Mouse (Mus musculus) heart, postnatal 0 days (tissue): Measurements from ENCODE around the gene Gga2. TPM values are rescaled to one million over a fixed set of nuclear protein-coding genes. Genes with fewer than 3 reads are reported as not detected.

Experiments
- ATAC-seq: fragments of 200-750 bp; cut with Nextera tagmentation; 2 replicates; pipeline ENCODE4 v1.8.0; 2017; ENCODE audit warnings: low read depth, moderate number of reproducible peaks, moderate library complexity; ENCODE audit not compliant: insufficient read depth
- DNase-seq: peaks from one replicate; pipeline ENCODE4 v3.0.0-alpha.2; 2016; ENCODE audit warnings: low spot score
- H3K27ac ChIP-seq: fragments of 300-500 bp; sonication (generic); 2 replicates; pipeline ENCODE4 v1.5.1; 2014; ENCODE audit warnings: low read depth, mild to moderate bottlenecking
- H3K27me3 ChIP-seq: fragments of 300-500 bp; sonication (generic); 2 replicates; pipeline ENCODE4 v1.6.1; 2014; ENCODE audit warnings: low read length, mixed read lengths; ENCODE audit not compliant: control insufficient read depth, insufficient read depth
- H3K36me3 ChIP-seq: fragments of 300-500 bp; sonication (generic); replicated peaks from 2 replicates; pipeline ENCODE4 v1.6.1; 2014; ENCODE audit warnings: low read length, mixed read lengths; ENCODE audit not compliant: control insufficient read depth, insufficient read depth
- H3K4me1 ChIP-seq: fragments of 300-500 bp; sonication (generic); 2 replicates; pipeline ENCODE4 v1.6.1; 2014; ENCODE audit warnings: antibody characterized with exemption; ENCODE audit not compliant: control insufficient read depth, insufficient read depth
- H3K4me2 ChIP-seq: fragments of 300-500 bp; sonication (generic); 2 replicates; pipeline ENCODE4 v1.6.1; 2014; ENCODE audit warnings: low read depth, mild to moderate bottlenecking, low read length, moderate library complexity
- H3K4me3 ChIP-seq: fragments of 300-500 bp; sonication (generic); 2 replicates; pipeline ENCODE4 v1.5.1; 2014; ENCODE audit warnings: low read depth, low read length
- H3K9ac ChIP-seq: fragments of 300-500 bp; sonication (generic); replicated peaks from 2 replicates; pipeline ENCODE4 v1.6.1; 2014; ENCODE audit warnings: low read depth, low read length, mixed read lengths
- H3K9me3 ChIP-seq: fragments of 300-500 bp; sonication (generic); replicated peaks from 2 replicates; pipeline ENCODE4 v1.6.1; 2016; ENCODE audit warnings: low read length; ENCODE audit not compliant: control insufficient read depth
- CTCF ChIP-seq: IDR thresholded peaks from 2 replicates; pipeline ENCODE4 v1.5.1; 2016; ENCODE audit warnings: antibody characterized with exemption, control low read depth, low read depth
- EP300 ChIP-seq: IDR thresholded peaks from 2 replicates; pipeline ENCODE4 v1.6.1; 2016; ENCODE audit warnings: antibody characterized with exemption, low read depth
- WGBS: fragments of 180-500 bp; shearing (Covaris S2); extraction: QIAGEN DNeasy Blood & Tissue Kit; methylation state at CpG from one replicate; pipeline ENCODE4 v1.1.7; 2014; 5-methylcytosine and 5-hydroxymethylcytosine counted together
- polyA plus RNA-seq: library from polyadenylated mRNA; unstranded; fragments of >200 nt; fragmentation: Nextera tagmentation; extraction: Ambion mirVana; gene quantifications from 2 replicates; pipeline ENCODE4 v1.2.1, GENCODE M21; 2015
- total RNA-seq: library from RNA; depleted of rRNA; stranded (reverse); fragments of >200 nt; gene quantifications from 2 replicates; pipeline ENCODE4 v1.2.3, GENCODE M21; 2014; ENCODE audit warnings: low replicate concordance

Gga2 gene
- total and polyA plus RNA-seq, 2 experiments from 2014 or later, result 37.5 to 51.3 TPM

GRCm38 (mm10) chr7:122065656-122066055, 44.6 kb upstream of the Gga2 start:
- Histone ChIP-seq H3K9ac (0 out of 2 replicates have a peak overlapping the region, but pooled peaks have one; percentile 9), H3K4me3 (no peak overlapping the region), H3K27ac (peak overlapping the region; percentile 93), H3K4me1 (peaks cover 22% of the 10 kb centered on the region), H3K9me3 (no peaks in the 10 kb centered on the region), H3K36me3 (peaks cover 28% of the 10 kb centered on the region), H3K4me2 (peak overlapping the region; percentile 91), H3K27me3 (no peaks in the 10 kb centered on the region)
- no peak for DNase-seq
- no peak for ATAC-seq
- TF ChIP-seq EP300 (no peak), CTCF (no peak)
- WGBS, result 38% methylated on average over 1 of the region's 1 CpGs

- H3K36me3 ChIP-seq, result peaks cover 38% of the 10 kb centered on the region
Observed at GRCm38 (mm10) chr7:122056633-122057032, 35.6 kb upstream of the Gga2 start.

GRCm38 (mm10) chr7:122050834-122051233, 29.8 kb upstream of the Gga2 start:
- peaks cover 32% of the 10 kb centered on the region for H3K4me1 ChIP-seq
- no peak overlapping the region for H3K9ac ChIP-seq
- peaks cover 38% of the 10 kb centered on the region; the same call in 1 of the 2 replicates for H3K36me3 ChIP-seq
- no peak overlapping the region for H3K4me3 ChIP-seq
- H3K27ac ChIP-seq, result peak overlapping the region; percentile 34; the same call in 1 of the 2 replicates
- 67% methylated on average over 1 of the region's 1 CpGs for WGBS
- peak; percentile 9 for DNase-seq
- no peaks in the 10 kb centered on the region for H3K9me3 ChIP-seq
- H3K4me2 ChIP-seq, result no peak overlapping the region
- TF ChIP-seq CTCF, result no peak
- no peak for TF ChIP-seq EP300
- no peaks in the 10 kb centered on the region for H3K27me3 ChIP-seq
- ATAC-seq, result no peak

More at GRCm38 (mm10) chr7:122056633-122057032, 35.6 kb upstream of the Gga2 start:
- Histone ChIP-seq H3K9me3 (no peaks in the 10 kb centered on the region), H3K27me3 (no peaks in the 10 kb centered on the region), H3K4me1 (no peaks in the 10 kb centered on the region), H3K4me2 (no peak overlapping the region), H3K27ac (no peak overlapping the region), H3K9ac (no peak overlapping the region), H3K4me3 (no peak overlapping the region)
- DNase-seq (no peak), ATAC-seq (no peak)
- TF ChIP-seq CTCF (no peak), EP300 (no peak)
- WGBS, result 80% methylated on average over 5 of the region's 5 CpGs

GRCm38 (mm10) chr7:122048191-122048590, 27.2 kb upstream of the Gga2 start:
- no peak overlapping the region for H3K4me3 ChIP-seq
- no peaks in the 10 kb centered on the region for H3K27me3 ChIP-seq
- 81% methylated on average over 9 of the region's 9 CpGs for whole genome bisulfite sequencing
- H3K9me3 ChIP-seq, result no peaks in the 10 kb centered on the region
- DNase-seq (no peak), ATAC-seq (no peak)
- peaks cover 13% of the 10 kb centered on the region; the same call in 1 of the 2 replicates for H3K36me3 ChIP-seq
- no peak overlapping the region for H3K4me2 ChIP-seq
- TF ChIP-seq EP300 (no peak), CTCF (no peak)
- peak overlapping the region; percentile 97 for H3K27ac ChIP-seq
- no peak overlapping the region for H3K9ac ChIP-seq
- peaks cover 34% of the 10 kb centered on the region for H3K4me1 ChIP-seq

- ATAC-seq, result peak; percentile 34
- H3K4me2 ChIP-seq, result peak overlapping the region; percentile 53
Observed at GRCm38 (mm10) chr7:122046813-122047212, 25.8 kb upstream of the Gga2 start.

GRCm38 (mm10) chr7:122045711-122046110, 24.7 kb upstream of the Gga2 start:
- Histone ChIP-seq H3K36me3 (peaks cover 16% of the 10 kb centered on the region), H3K4me1 (peaks cover 35% of the 10 kb centered on the region), H3K27me3 (no peaks in the 10 kb centered on the region), H3K27ac (peak overlapping the region; percentile 97), H3K4me3 (peak overlapping the region; percentile 38), H3K4me2 (peak overlapping the region; percentile 53), H3K9ac (peak overlapping the region; percentile 52), H3K9me3 (no peaks in the 10 kb centered on the region)
- peak; percentile 39 for DNase-seq
- TF ChIP-seq CTCF (no peak), EP300 (no peak)
- 25% methylated on average over 1 of the region's 1 CpGs for WGBS
- no peak for ATAC-seq

More at GRCm38 (mm10) chr7:122046813-122047212, 25.8 kb upstream of the Gga2 start:
- WGBS, result 8% methylated on average over 2 of the region's 2 CpGs
- TF ChIP-seq EP300 (peak; percentile 63), CTCF (no peak)
- peaks cover 11% of the 10 kb centered on the region for H3K36me3 ChIP-seq
- peaks cover 39% of the 10 kb centered on the region for H3K4me1 ChIP-seq
- H3K4me3 ChIP-seq, result peak overlapping the region; percentile 38
- H3K27ac ChIP-seq, result peak overlapping the region; percentile 97
- peak; percentile 79 for DNase-seq
- H3K27me3 ChIP-seq, result no peaks in the 10 kb centered on the region
- no peaks in the 10 kb centered on the region for H3K9me3 ChIP-seq
- peak overlapping the region; percentile 52; the same call in 1 of the 2 replicates for H3K9ac ChIP-seq
